Mouse (Mus musculus) heart, embryonic 10.5 days (tissue): ENCODE results near the gene Gm11060. TPM values are rescaled to one million over a fixed set of nuclear protein-coding genes. Genes with fewer than 3 reads are reported as not detected.

Experiments used
- DNase-seq: peaks from one replicate; pipeline ENCODE4 v3.0.0-alpha.2; 2017; ENCODE audit warnings: low spot score
- H3K27ac ChIP-seq: fragments of 300-500 bp; sonication (generic); 2 replicates; pipeline ENCODE4 v1.5.1; 2016; ENCODE audit warnings: mild to moderate bottlenecking
- H3K27me3 ChIP-seq: fragments of 300-500 bp; sonication (generic); 2 replicates; pipeline ENCODE4 v1.6.1; 2016; ENCODE audit warnings: mild to moderate bottlenecking; ENCODE audit not compliant: poor library complexity, insufficient read depth, severe bottlenecking
- H3K36me3 ChIP-seq: fragments of 300-500 bp; sonication (generic); 2 replicates; pipeline ENCODE4 v1.6.1; 2016; ENCODE audit warnings: mild to moderate bottlenecking, moderate library complexity
- H3K4me1 ChIP-seq: fragments of 300-500 bp; sonication (generic); 2 replicates; pipeline ENCODE4 v1.6.1; 2016; ENCODE audit warnings: mild to moderate bottlenecking
- H3K4me3 ChIP-seq: fragments of 300-500 bp; sonication (generic); 2 replicates; pipeline ENCODE4 v1.5.1; 2016; ENCODE audit warnings: mild to moderate bottlenecking, moderate library complexity
- H3K9me3 ChIP-seq: fragments of 300-500 bp; sonication (generic); 2 replicates; pipeline ENCODE4 v1.6.1; 2016; ENCODE audit warnings: mild to moderate bottlenecking, moderate library complexity
- WGBS: fragments of 180-500 bp; shearing (Covaris S2); methylation state at CpG from one replicate; pipeline ENCODE4 v1.1.7; 2016; 5-methylcytosine and 5-hydroxymethylcytosine counted together
- polyA plus RNA-seq: library from polyadenylated mRNA; unstranded; fragments of >200 nt; fragmentation: Nextera tagmentation; extraction: Ambion mirVana; gene quantifications from 2 replicates; pipeline ENCODE4 v1.2.1, GENCODE M21; 2016

The Gm11060 gene
- polyA plus RNA-seq, result not detected in 2 replicates

DNA sequence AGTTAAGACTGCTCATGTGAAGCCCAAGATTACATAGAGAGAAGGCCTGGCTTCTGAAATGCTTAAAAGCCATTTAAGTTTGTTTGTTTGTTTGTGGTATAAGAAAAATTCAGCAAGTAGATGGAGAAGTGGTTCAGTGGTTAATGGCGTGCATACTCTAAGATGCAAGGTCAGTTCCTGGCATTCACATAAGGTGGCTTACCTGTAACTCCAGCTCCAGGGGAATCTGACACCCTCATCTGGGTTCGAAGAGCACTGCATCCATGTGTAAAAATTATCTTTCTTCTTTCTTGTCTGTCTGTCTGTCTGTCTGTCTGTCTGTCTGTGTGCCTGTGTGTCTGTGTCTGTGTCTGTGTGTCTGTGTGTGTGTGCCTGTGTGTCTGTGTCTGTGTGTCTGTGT, at the start of gene Gm11060:
Gene Gm11060 (plus strand): TSS at position 301 of the 400 bp plus-strand sequence.
- no peaks in the 10 kb centered on the region for H3K9me3 ChIP-seq
- H3K27me3 ChIP-seq, result no peaks in the 10 kb centered on the region
- no peak within 1 kb of the TSS for H3K27ac ChIP-seq
- no peak within 1 kb of the TSS for H3K4me3 ChIP-seq
- 80% methylated on average over 2 of the region's 2 CpGs for WGBS
- no peaks in the 10 kb centered on the region; the same call in 1 of the 2 replicates for H3K4me1 ChIP-seq
- no peak for DNase-seq
- H3K36me3 ChIP-seq, result no peaks in the 10 kb centered on the region

DNA sequence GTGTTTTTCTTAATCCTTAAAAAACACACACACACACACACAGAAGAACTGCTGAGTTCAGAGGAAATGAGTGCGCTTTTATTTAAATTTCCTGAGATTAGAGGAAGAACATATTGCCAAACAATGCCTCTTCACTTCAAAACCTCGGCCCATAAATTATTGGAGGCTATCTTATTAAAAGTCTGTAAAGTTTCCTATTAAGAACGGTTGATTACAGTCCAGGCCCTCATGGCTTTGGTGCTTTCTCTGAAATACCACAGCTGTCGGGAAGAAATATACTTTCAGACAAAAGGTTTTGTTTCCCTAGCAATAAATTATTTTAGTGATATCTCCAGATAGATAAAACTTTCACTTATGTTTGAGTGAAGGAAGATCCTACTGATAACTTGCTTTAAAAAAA, 48.7 kb upstream of the Gm11060 start:
- 79% methylated on average over 4 of the region's 4 CpGs for WGBS
- no peak for DNase-seq
- Histone ChIP-seq H3K36me3 (no peaks in the 10 kb centered on the region), H3K9me3 (no peaks in the 10 kb centered on the region), H3K4me1 (0 out of 2 replicates have a peak, but pooled peaks cover 3% of the 10 kb centered on the region), H3K27ac (no peak overlapping the region), H3K4me3 (no peak overlapping the region), H3K27me3 (no peaks in the 10 kb centered on the region)

- DNase-seq, result no peak
- H3K36me3 ChIP-seq, result no peaks in the 10 kb centered on the region
- no peaks in the 10 kb centered on the region for H3K27me3 ChIP-seq
- H3K27ac ChIP-seq, result no peak overlapping the region
- H3K4me1 ChIP-seq, result 0 out of 2 replicates have a peak, but pooled peaks cover 3% of the 10 kb centered on the region
- 61% methylated on average over 1 of the region's 1 CpGs for WGBS
- H3K9me3 ChIP-seq, result no peaks in the 10 kb centered on the region
- no peak overlapping the region for H3K4me3 ChIP-seq
These were observed 43.5 kb upstream of the Gm11060 start for GRCm38 (mm10) chr2:105048301-105048700.

GRCm38 (mm10) chr2:105055529-105055928, 36.3 kb upstream of the Gm11060 start:
- H3K4me3 ChIP-seq, result no peak overlapping the region
- H3K27ac ChIP-seq, result no peak overlapping the region
- H3K36me3 ChIP-seq, result no peaks in the 10 kb centered on the region
- no peak for DNase-seq
- 72% methylated on average over 1 of the region's 1 CpGs for WGBS
- H3K4me1 ChIP-seq, result peaks cover 11% of the 10 kb centered on the region
- no peaks in the 10 kb centered on the region for H3K27me3 ChIP-seq
- H3K9me3 ChIP-seq, result no peaks in the 10 kb centered on the region

GRCm38 (mm10) chr2:105058577-105059116, 33.2 kb upstream of the Gm11060 start:
- Histone ChIP-seq H3K36me3 (no peaks in the 10 kb centered on the region), H3K9me3 (no peaks in the 10 kb centered on the region), H3K4me3 (no peak overlapping the region), H3K27ac (no peak overlapping the region), H3K4me1 (peaks cover 10% of the 10 kb centered on the region), H3K27me3 (no peaks in the 10 kb centered on the region)
- no peak for DNase-seq
- 66% methylated on average over 7 of the region's 7 CpGs for WGBS

DNA sequence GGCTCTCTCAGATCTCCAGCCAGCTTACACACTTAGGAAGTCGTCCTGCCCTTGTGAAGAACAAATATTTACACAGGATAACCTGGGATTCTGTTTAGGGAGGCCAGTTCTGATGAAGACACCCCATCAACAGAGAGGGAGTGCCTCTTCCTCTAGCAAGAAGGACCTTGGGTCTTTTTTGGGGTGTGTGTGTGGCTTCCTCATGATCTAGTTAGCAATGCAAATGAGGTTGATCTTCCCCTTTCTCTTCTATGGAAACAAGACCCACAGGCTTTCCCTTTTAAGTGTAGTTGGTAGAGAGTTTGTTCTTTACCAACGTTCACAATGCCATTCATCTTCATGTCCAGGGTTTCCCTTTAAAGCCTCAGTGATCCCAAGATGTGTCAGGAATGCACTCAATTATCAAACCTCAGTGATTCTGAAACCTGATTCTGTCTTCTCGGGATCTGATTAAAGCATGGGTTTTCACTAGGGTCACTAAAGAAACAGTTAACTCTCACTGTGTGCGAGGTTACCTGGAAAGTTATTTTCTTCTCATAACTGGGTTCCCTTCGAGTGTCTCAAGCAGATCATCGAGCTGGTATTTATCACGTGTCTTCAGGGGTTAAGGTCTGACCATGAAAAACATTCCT, 29.0 kb upstream of the Gm11060 start:
- no peak overlapping the region for H3K4me3 ChIP-seq
- WGBS, result 61% methylated on average over 7 of the region's 7 CpGs
- DNase-seq, result no peak
- no peaks in the 10 kb centered on the region for H3K27me3 ChIP-seq
- H3K36me3 ChIP-seq, result no peaks in the 10 kb centered on the region
- H3K27ac ChIP-seq, result no peak overlapping the region
- no peaks in the 10 kb centered on the region for H3K9me3 ChIP-seq
- H3K4me1 ChIP-seq, result 0 out of 2 replicates have a peak, but pooled peaks cover 4% of the 10 kb centered on the region

GRCm38 (mm10) chr2:105072496-105072895, 19.3 kb upstream of the Gm11060 start:
- no peaks in the 10 kb centered on the region for H3K27me3 ChIP-seq
- no peaks in the 10 kb centered on the region for H3K9me3 ChIP-seq
- no peak overlapping the region for H3K27ac ChIP-seq
- WGBS, result 63% methylated on average over 4 of the region's 4 CpGs
- H3K4me1 ChIP-seq, result peaks cover 5% of the 10 kb centered on the region; the same call in 1 of the 2 replicates
- no peak overlapping the region for H3K4me3 ChIP-seq
- no peak for DNase-seq
- H3K36me3 ChIP-seq, result no peaks in the 10 kb centered on the region

DNA sequence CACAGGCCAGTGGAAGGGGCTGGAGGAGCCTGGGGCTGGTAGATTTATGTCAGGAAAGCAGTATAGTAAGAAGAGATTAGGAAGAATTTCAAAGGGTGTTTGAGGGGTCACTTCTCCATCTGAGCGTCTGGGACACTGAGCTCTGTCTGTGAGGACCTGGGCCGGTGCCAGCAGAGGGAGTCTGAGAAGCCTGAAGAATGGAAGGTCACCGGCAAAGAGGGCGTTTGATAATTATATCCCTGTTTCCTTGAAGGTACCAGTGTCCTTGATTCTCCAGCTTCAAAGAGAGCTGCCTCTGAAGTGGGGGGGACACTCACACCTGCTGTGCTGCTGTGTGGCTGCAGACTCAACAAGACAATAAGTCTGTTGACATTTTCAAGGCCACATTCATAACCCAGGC, 17.6 kb upstream of the Gm11060 start:
- no peak for DNase-seq
- H3K27me3 ChIP-seq, result no peaks in the 10 kb centered on the region
- no peak overlapping the region for H3K4me3 ChIP-seq
- no peak overlapping the region for H3K27ac ChIP-seq
- H3K36me3 ChIP-seq, result no peaks in the 10 kb centered on the region
- H3K4me1 ChIP-seq, result peaks cover 5% of the 10 kb centered on the region; the same call in 1 of the 2 replicates
- H3K9me3 ChIP-seq, result no peaks in the 10 kb centered on the region
- WGBS, result 29% methylated on average over 4 of the region's 4 CpGs

GRCm38 (mm10) chr2:105075809-105076208, 16.0 kb upstream of the Gm11060 start:
- Histone ChIP-seq H3K9me3 (no peaks in the 10 kb centered on the region), H3K36me3 (no peaks in the 10 kb centered on the region), H3K27ac (no peak overlapping the region), H3K4me1 (peaks cover 5% of the 10 kb centered on the region; the same call in 1 of the 2 replicates), H3K4me3 (no peak overlapping the region), H3K27me3 (no peaks in the 10 kb centered on the region)
- WGBS, result 72% methylated on average over 5 of the region's 5 CpGs
- no peak for DNase-seq

DNA sequence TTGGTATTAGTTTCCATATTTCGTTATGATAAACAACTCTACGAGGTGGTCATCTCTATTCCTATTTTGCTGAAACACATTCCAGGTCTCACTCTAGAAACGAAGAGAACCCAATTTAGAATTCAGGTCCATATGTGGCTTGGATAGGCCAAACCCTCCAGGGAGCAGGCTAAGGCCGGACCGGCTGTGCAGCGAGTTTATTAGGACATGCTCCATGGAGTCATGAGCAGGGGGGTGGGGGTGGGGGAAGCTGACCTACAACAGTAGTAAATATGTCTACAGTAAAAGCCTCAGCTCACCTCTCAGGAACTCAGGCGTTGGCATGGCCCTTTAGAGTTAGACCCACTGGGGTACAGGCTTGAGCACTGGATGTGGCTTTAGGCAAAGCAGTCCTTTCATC, 14.7 kb upstream of the Gm11060 start:
- Histone ChIP-seq H3K36me3 (no peaks in the 10 kb centered on the region), H3K9me3 (no peaks in the 10 kb centered on the region), H3K27me3 (0 out of 2 replicates have a peak, but pooled peaks cover 4% of the 10 kb centered on the region), H3K27ac (no peak overlapping the region), H3K4me1 (peaks cover 5% of the 10 kb centered on the region; the same call in 1 of the 2 replicates), H3K4me3 (no peak overlapping the region)
- no peak for DNase-seq
- 91% methylated on average over 7 of the region's 7 CpGs for WGBS

DNA sequence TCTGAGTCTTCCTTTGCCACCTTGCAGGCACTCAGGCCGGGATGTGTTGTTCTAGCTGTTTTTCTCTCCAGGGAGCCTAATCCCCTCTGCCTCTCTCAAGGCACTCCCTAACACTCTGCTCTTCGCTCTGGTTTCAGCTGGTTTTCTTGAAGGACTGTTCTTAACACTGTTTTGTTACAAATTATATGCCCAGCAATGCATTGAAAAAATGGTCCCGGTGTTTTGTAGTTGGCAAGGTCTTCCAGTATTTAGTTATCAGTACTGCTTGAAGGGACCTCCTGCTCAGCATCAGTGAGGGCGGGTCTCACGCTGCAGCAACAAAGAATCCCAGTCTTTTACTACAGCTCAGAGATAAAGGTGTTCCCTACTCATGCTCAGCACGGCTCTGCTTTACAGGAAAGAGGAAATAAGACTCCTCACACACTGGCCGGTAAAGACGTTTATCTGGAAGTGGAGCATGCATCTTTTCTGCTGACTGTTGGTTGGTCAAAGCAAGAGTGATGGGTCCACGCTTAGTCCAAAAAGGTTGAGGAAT, 9.5 kb upstream of the Gm11060 start:
- DNase-seq, result no peak
- Histone ChIP-seq H3K4me3 (no peak overlapping the region), H3K27me3 (0 out of 2 replicates have a peak, but pooled peaks cover 4% of the 10 kb centered on the region), H3K9me3 (no peaks in the 10 kb centered on the region), H3K4me1 (peaks cover 5% of the 10 kb centered on the region; the same call in 1 of the 2 replicates), H3K36me3 (no peaks in the 10 kb centered on the region), H3K27ac (no peak overlapping the region)
- WGBS, result 16% methylated on average over 9 of the region's 9 CpGs

DNA sequence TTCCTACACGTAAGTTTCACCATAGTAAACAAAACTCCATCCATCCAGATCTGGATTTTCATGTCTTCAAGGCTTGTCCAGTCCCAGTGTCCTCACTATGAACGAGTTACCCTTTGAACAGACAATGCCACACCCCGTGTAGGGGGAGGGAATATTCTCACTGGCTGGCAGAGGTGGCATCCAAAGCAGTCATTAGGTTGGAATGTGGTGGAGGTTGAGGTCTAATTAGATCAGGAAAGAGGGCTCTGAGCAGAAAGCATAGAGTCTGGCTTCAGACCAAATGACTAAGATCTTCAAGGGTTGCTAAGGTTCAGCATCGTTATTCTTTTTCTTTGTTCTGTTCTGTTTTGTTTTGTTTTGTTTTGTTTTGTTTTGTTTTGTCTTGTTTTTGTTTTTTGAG, 7.8 kb upstream of the Gm11060 start:
- Histone ChIP-seq H3K36me3 (no peaks in the 10 kb centered on the region), H3K9me3 (no peaks in the 10 kb centered on the region), H3K4me1 (peaks cover 5% of the 10 kb centered on the region; the same call in 1 of the 2 replicates), H3K27ac (no peak overlapping the region), H3K4me3 (no peak overlapping the region), H3K27me3 (0 out of 2 replicates have a peak, but pooled peaks cover 4% of the 10 kb centered on the region)
- WGBS, result 76% methylated on average over 4 of the region's 4 CpGs
- DNase-seq, result no peak

GRCm38 (mm10) chr2:105086081-105086480, 5.7 kb upstream of the Gm11060 start:
- Histone ChIP-seq H3K27me3 (0 out of 2 replicates have a peak, but pooled peaks cover 4% of the 10 kb centered on the region), H3K4me1 (peaks cover 5% of the 10 kb centered on the region; the same call in 1 of the 2 replicates), H3K9me3 (no peaks in the 10 kb centered on the region), H3K36me3 (no peaks in the 10 kb centered on the region), H3K4me3 (no peak overlapping the region), H3K27ac (no peak overlapping the region)
- 91% methylated on average over 3 of the region's 3 CpGs for WGBS
- DNase-seq, result no peak
